Mouse (Mus musculus): ENCODE measurements at regions not wholly inside any gene's neighbourhood (a gene's known extent, or its start where the extent isn't known, plus 50 kb on each side); places are given as distances from the start of the nearest gene placed in this dataset.

DNA sequence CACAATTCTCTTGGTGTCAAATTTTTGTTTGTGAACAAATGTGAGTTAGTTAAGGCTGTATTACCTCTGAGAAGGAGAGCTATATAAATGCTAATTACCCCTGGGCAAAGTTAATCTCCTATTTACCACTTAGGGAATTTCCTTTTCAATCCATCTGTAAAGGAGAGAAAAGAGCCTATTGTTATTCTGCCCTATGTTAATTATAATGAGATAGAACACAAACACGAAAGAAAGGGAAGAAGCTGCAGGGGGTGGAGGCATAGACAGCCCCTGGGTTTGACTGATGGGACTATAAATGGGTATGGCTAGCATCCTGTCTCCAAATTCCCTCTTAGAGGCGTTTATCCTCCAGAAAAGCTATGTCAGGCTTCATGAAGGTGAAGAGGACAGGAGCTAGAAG, 185.2 kb upstream of the Gadl1 start:
- TF ChIP-seq POLR2A (IDR thresholded peaks at IDR 0.05; ENCODE audit: low read depth, low read length) (no peak), CTCF (conservative IDR thresholded peaks at IDR 0.05; ENCODE audit: insufficient read depth, insufficient read length, low read depth, low read length) (no peak)
